Mouse (Mus musculus) embryo, embryonic 9.5 days (tissue): ENCODE data around the gene St6gal2.

Experiments used
- DNase-seq: peaks from one replicate; pipeline ENCODE4 v3.0.0-alpha.2; 2017; ENCODE audit errors: extremely low spot score

Gene St6gal2

GRCm38 (mm10) chr17:55445250-55446184 is at the start of gene St6gal2:
Gene St6gal2 (plus strand): TSS chr17:55445382.
- DNase-seq = peak; percentile 83

DNA sequence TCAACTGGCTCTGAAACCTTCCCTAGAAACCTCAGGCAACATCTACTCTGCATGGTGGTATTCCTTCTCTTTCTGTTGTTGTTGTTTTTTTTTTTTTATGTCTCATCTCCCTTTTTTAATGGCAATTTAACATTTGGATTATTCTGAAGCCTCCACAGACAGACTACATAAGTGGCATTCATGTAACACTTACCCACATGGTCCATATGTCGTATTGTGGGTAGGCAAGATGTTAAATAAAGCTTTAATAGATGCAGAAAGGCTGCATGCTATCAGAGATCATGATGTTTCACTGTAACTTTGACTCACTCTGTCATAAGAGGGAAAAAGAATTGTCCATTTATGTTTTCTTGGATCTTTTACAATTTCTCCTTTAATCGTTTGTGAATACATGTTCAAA is 39.1 kb upstream of the St6gal2 start:
- no peak for DNase-seq

DNA sequence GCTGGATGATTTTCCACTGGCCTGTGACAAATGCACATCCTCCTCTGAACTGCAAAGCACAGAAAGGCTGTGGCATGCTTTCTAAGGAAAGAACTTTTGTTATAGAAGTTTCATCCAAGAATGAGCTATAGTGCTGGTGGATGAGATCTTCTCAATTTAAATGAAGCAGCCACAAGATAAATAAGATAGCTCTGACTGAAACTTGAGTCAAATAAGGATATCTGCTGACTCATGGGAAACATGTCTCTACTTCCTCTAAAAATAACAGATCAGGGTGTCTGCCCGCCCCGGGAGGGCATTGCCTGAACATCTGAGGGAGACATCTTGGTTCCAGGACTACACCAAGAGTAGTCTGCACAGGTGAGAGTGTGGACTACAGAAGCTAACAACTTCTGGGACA is 28.7 kb upstream of the St6gal2 start:
- no peak for DNase-seq

DNA sequence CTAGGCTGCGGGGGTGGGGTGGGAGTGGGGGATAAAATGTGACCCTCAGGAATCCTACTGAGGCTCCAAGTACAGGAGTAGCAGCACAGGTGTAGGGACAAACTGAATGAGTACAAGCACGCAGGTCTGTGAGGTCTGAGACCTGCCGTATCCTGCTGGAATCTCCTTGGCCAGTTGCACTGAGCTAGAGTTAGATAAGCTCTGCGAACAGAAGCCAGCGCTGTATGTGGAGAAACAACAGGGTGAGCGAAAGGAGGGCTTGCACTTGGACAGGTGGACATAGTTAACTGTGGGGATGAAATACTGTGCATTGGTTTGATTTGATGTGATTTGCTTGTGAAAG is 974 bp downstream of the St6gal2 start:
- DNase-seq = no peak

DNA sequence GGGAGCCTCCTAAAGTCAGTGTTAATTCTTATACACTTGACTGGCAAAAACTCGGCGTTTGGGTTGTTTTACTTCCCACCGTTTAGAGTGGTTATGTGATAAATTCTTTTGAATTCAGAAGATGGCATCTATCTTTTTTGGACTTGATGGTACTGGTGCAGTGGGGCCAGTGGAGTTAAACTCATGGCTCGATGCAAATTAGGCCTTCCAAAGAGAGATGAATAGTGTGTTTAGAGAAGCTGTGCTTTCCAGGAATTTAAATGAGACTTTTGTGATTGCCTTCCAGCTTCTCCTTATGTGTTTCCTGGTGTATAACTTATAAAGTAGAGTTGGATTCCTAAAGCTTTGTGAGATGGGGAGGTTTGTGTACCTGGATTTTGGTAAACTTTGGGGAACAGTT is 1.5 kb downstream of the St6gal2 start:
- no peak for DNase-seq

DNA sequence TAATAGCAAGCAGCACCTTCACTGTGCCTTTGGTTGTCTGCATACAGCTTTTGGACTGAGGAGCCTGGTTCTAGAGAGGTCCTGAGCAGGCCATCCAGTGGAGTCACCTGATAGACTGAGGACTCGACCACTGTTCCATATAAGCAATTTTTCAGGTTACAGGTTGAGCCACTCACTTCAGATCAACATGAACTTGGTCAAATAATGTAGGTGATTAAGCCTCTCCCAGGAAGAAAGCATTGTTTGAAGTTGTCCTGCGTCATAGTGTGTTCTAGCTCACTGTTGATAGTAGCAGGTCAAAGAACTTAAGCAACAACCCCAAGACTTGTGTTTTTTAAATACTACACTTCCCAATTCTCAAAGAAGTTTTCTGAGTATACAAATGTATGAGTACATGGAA is 5.8 kb downstream of the St6gal2 start:
- no peak for DNase-seq

DNA sequence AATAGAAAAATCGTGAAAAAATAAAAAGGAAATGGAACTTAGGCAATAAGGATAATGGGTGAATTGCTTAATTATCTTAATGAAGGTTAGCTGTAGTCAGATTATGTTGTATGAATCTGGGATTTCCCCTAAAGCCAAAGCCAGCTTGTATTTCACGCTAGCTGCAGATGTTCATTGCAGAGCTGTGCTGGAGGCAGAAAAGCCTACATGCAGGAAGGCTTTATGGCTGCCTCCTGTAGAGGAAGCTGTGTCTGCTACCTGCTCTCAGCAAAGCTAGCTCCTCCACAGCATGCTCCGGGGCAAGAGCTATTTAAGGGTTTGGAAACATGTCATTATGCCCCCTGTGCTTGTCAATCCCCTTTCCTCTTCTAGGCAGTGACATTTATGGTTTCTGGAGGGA is 9.3 kb downstream of the St6gal2 start:
- no peak for DNase-seq

- no peak for DNase-seq
These were observed 15.0 kb downstream of the St6gal2 start for GRCm38 (mm10) chr17:55460187-55460586.

DNA sequence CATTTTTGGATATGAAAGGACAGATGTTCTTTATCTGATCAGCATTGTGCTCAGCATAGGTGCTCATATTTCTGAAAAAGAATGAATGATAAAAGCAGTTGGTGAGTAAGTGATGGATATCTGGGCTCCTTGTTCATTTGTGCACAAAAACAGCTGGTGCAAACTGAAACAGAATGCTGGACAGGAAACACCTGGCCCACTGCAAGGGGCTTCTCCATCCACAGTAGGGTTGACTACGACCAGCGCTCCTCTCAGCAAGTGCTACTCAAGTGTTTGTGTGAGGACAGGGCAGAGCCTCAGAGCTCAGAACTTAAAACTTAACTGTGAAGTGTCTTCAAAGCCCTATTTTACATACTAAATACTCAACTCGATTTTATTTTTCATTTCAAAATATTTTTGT is 22.4 kb downstream of the St6gal2 start:
- no peak for DNase-seq

GRCm38 (mm10) chr17:55468963-55469362 is 23.8 kb downstream of the St6gal2 start:
- no peak for DNase-seq

GRCm38 (mm10) chr17:55475974-55476373 is 30.8 kb downstream of the St6gal2 start:
- no peak for DNase-seq

DNA sequence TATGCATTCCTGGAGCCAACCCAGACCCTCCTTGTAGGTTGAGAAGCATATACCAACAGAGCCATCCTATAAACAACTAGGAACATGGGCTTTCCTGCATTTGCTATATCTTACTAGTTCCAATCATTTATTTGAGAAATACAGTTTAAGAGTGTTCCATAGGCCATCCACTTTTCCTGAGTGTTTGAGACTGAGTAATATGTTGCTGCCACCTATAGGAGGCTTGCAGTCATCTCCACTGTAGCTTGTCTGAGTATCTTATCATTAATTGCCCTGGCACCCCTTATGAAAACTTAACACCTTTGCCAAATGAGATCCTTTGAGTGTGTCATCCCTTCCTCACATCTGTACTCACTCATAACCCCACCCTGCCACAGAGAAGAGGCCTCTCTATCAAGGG is 32.2 kb downstream of the St6gal2 start:
- DNase-seq = peak; percentile 9

- DNase-seq = no peak
These were observed 34.2 kb downstream of the St6gal2 start for GRCm38 (mm10) chr17:55479367-55479766.

GRCm38 (mm10) chr17:55484108-55484870 is 39.1 kb downstream of the St6gal2 start:
- DNase-seq = no peak

DNA sequence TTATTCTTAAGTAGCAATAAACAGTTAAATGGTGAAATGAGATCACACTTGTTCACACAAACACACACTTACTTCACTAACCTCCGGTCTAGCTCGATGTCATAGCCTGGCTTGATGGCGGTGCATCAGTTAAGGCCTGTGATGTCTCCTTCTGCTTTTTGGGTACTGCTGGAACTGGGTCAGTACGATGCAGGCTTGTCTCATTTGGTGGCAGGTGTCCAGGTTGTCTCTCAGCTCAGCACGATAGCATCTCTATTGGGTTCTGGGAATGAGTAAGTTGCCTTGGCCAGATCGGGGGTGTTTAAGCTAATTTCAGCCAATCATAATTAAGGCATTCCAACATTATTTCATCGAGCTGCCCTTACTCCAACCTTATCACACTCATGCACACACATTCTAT is 86.7 kb downstream of the St6gal2 start:
- no peak for DNase-seq

- DNase-seq = no peak
These were observed 103.3 kb downstream of the St6gal2 start for GRCm38 (mm10) chr17:55548476-55548875.

DNA sequence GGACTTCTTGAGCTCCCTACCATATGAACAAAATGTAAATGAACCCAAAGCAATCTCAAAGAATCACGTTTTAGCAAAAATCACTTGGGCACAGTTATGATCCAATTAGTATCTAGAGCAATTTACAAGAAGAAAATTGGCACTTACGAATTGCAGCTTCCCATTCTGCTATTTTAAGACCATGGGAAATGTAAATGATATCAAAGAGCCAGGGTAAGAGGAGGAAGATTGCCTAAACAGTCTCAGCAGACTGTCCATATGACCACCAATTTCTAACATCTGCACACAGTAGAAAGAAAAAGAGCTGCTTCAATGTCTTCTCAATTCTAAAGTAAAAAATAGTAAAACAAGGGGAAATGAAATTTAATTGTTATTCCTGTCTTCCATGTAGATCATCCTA is 116.6 kb downstream of the St6gal2 start:
- no peak for DNase-seq
